Mouse (Mus musculus): ENCODE measurements around the gene Itpkb. TPM values are rescaled to one million over a fixed set of nuclear protein-coding genes. Genes with fewer than 3 reads are reported as not detected.

Itpkb gene
- polyA plus RNA-seq (2014; fragmentation: Nextera tagmentation; extraction: Ambion mirVana), result 3.4 and 3.8 TPM in 2 replicates

DNA sequence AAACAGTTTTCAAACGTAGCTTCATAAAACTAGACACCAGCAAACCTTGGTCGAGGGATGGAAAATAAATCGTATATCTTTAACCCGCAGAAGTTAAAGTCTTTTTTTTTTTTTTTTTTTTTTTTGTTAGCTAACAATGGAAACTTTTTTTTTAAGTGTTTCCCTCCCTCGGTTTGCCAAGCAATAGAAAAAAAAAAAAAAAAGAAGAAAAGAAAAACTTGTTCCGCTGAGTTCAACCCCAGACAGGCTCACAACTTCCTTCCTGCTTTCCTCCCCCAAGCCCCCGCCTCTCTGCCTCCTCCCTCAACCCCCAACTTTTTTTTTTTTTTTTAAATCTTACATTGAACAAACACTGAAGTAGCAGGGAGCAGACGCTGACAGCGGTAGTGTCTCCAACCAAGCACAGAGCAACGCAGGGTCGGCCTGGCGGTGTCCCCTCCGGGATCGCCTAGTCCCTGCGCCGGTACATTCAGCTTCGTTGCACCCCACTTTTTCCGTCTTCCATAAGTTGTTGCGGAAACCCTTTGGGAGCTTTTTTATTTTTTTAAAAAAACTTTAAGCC, at the start of gene Itpkb:
Gene Itpkb, plus strand, starts transcription at position 341 of the 562 bp plus-strand sequence.
- under 1% methylated on average over 19 of the region's 19 CpGs for WGBS
- peak within 1 kb of the TSS; percentile 72 for H3K9ac ChIP-seq (replicated peaks; ENCODE audit: low read length)
- peaks cover 11% of the 10 kb centered on the region for H3K4me1 ChIP-seq (ENCODE audit: control insufficient read depth, insufficient read depth, low read length)
- peak; percentile 77 for DNase-seq (ENCODE audit: low spot score)
- H3K36me3 ChIP-seq (replicated peaks; ENCODE audit: control insufficient read depth, insufficient read depth, low read depth, low read length), result no peaks in the 10 kb centered on the region; the same call in 1 of the 2 replicates
- peak within 1 kb of the TSS; percentile 60 for H3K4me3 ChIP-seq (ENCODE audit: low read depth, low read length)
- ATAC-seq (replicated peaks; ENCODE audit: insufficient number of reproducible peaks, low FRiP score, low TSS enrichment, low read depth), result peak; percentile 60
- H3K27me3 ChIP-seq (ENCODE audit: control insufficient read depth, insufficient read depth, low read length), result peaks cover 9% of the 10 kb centered on the region; the same call in 1 of the 2 replicates
- peak within 1 kb of the TSS; percentile 37 for H3K27ac ChIP-seq (replicated peaks; ENCODE audit: low read depth, low read length)
- no peaks in the 10 kb centered on the region for H3K9me3 ChIP-seq (replicated peaks; ENCODE audit: control insufficient read depth, low read length)
- H3K4me2 ChIP-seq (ENCODE audit: low read depth, low read length), result peak within 1 kb of the TSS; percentile 99

DNA sequence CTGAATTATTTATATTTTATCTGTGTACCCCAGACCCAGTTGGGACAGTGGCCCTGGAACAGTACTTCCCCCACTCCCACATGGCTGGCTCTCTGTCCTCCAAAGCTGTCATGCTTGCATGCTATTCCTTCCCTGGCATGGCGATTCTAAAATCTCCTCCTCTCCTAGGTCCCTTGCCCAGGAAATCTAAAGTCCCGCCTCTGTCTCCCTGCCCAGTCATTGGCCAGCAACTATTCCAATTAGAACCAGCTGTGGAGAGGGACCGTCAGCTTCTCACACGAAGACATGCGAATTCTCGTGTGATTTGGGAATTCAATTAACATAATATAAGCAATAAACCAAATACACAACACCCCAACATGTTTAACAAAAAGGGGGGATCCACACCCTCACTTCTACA, 47.7 kb upstream of the Itpkb start:
- no peaks in the 10 kb centered on the region for H3K36me3 ChIP-seq (replicated peaks; ENCODE audit: control insufficient read depth, insufficient read depth, low read depth, low read length)
- H3K4me1 ChIP-seq (ENCODE audit: control insufficient read depth, insufficient read depth, low read length), result peaks cover 11% of the 10 kb centered on the region
- H3K27ac ChIP-seq (replicated peaks; ENCODE audit: low read depth, low read length), result no peak overlapping the region
- no peak overlapping the region for H3K4me2 ChIP-seq (ENCODE audit: low read depth, low read length)
- ATAC-seq (replicated peaks; ENCODE audit: insufficient number of reproducible peaks, low FRiP score, low TSS enrichment, low read depth) (no peak), DNase-seq (ENCODE audit: low spot score) (peak; percentile 82)
- no peaks in the 10 kb centered on the region for H3K27me3 ChIP-seq (ENCODE audit: control insufficient read depth, insufficient read depth, low read length)
- no peak overlapping the region for H3K9ac ChIP-seq (replicated peaks; ENCODE audit: low read length)
- H3K9me3 ChIP-seq (replicated peaks; ENCODE audit: control insufficient read depth, low read length), result no peaks in the 10 kb centered on the region
- 25% methylated on average over 6 of the region's 6 CpGs for WGBS
- no peak overlapping the region for H3K4me3 ChIP-seq (ENCODE audit: low read depth, low read length)

DNA sequence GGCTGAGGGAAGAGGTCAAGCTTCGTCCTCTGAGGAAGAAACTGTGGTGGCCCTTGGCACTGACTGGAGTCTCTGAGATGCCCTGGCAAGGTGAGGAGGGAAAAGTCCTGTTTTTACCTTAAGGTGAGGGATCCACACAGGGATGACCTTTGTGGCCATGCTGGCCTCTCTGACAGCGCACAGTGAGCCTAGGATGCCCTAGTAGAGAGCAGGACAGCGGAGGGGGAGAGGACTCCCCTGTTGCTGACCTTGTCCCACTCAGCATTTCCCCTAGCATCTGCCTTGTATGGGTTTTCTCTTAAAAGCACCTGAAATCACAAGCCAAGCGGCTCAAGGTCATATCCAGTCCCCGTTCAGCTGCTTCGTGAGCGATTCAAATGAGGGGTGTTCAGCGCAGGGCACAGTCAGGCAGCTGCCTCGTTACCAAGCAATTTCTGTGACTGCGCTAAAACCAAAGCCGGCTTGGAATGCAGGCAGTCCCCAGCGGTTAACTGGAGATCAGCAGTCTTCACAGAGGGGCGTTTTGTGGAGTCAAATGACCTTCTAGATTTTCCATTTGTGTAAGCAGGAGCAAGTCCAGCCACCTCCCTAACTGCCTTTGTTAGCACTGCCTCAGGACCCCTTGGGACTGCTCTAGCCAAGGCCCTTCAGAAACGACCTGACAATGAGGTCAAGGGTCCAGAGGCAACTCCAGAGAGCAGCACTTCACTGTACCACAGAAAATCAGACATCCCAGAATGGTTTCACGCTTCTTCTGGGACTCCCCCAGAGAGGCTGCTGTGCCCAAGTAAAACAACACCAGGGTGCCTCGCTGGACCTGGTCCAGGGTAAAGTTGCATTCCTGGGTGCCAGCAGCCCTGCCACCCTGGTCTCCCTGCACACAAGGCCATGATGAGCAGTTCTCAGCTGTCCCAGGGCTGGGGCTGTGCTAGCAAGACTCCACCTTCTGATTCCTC, 46.2 kb upstream of the Itpkb start:
- no peaks in the 10 kb centered on the region for H3K9me3 ChIP-seq (replicated peaks; ENCODE audit: control insufficient read depth, low read length)
- H3K4me2 ChIP-seq (ENCODE audit: low read depth, low read length), result peak overlapping the region; percentile 7; the same call in 1 of the 2 replicates
- H3K27ac ChIP-seq (replicated peaks; ENCODE audit: low read depth, low read length), result peak overlapping the region; percentile 56; the same call in 1 of the 2 replicates
- no peaks in the 10 kb centered on the region for H3K36me3 ChIP-seq (replicated peaks; ENCODE audit: control insufficient read depth, insufficient read depth, low read depth, low read length)
- DNase-seq (ENCODE audit: low spot score) (peak; percentile 84), ATAC-seq (replicated peaks; ENCODE audit: insufficient number of reproducible peaks, low FRiP score, low TSS enrichment, low read depth) (peak; percentile 31)
- H3K27me3 ChIP-seq (ENCODE audit: control insufficient read depth, insufficient read depth, low read length), result no peaks in the 10 kb centered on the region
- H3K9ac ChIP-seq (replicated peaks; ENCODE audit: low read length), result peak overlapping the region; percentile 25; the same call in 1 of the 2 replicates
- WGBS, result 17% methylated on average over 16 of the region's 16 CpGs
- no peak overlapping the region for H3K4me3 ChIP-seq (ENCODE audit: low read depth, low read length)
- peaks cover 11% of the 10 kb centered on the region for H3K4me1 ChIP-seq (ENCODE audit: control insufficient read depth, insufficient read depth, low read length)

DNA sequence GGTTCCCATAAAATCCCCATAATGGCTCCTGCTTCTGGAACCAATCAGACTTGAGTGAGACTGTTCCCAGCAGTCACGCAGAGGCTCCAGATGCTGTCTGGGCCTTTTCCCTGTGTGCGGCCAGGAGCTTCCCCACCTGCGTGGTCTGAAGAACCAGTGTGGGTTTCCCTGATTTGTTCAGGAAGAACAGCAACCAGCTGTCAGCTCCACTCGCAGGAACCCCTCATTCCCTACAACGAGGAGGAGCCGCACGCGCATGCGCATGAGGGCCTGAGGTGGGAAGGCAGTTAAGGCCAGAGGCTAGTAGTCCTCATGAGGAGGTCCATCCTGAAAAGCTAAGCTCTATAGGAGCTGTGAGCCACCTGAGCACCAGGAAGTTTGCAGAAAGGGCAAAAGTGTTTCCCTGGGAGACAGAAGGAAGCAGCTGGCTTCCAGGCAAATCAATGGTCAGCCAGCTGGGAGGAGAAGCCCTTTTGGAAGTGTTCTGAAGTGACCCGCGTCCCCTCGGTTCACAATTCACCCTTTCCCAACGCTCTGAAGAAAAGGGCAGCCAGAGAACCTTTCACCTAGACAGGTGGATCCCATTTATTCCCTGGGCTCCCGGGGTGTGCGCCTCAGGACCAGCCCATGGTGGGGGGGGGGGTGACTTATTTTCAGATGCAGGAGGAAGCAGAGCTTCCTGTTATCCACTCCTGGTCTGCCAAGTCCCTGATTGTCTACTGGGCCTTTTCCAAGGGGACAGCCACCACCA, 44.0 kb upstream of the Itpkb start:
- Histone ChIP-seq H3K27ac (replicated peaks; ENCODE audit: low read depth, low read length) (0 out of 2 replicates have a peak overlapping the region, but pooled peaks have one; percentile 25), H3K4me3 (ENCODE audit: low read depth, low read length) (no peak overlapping the region), H3K36me3 (replicated peaks; ENCODE audit: control insufficient read depth, insufficient read depth, low read depth, low read length) (no peaks in the 10 kb centered on the region), H3K4me2 (ENCODE audit: low read depth, low read length) (no peak overlapping the region), H3K9me3 (replicated peaks; ENCODE audit: control insufficient read depth, low read length) (no peaks in the 10 kb centered on the region), H3K9ac (replicated peaks; ENCODE audit: low read length) (no peak overlapping the region), H3K27me3 (ENCODE audit: control insufficient read depth, insufficient read depth, low read length) (no peaks in the 10 kb centered on the region), H3K4me1 (ENCODE audit: control insufficient read depth, insufficient read depth, low read length) (peaks cover 11% of the 10 kb centered on the region)
- ATAC-seq (replicated peaks; ENCODE audit: insufficient number of reproducible peaks, low FRiP score, low TSS enrichment, low read depth), result no peak; the same call in 1 of the 2 replicates
- 53% methylated on average over 15 of the region's 15 CpGs for WGBS
- peak; percentile 71 for DNase-seq (ENCODE audit: low spot score)

DNA sequence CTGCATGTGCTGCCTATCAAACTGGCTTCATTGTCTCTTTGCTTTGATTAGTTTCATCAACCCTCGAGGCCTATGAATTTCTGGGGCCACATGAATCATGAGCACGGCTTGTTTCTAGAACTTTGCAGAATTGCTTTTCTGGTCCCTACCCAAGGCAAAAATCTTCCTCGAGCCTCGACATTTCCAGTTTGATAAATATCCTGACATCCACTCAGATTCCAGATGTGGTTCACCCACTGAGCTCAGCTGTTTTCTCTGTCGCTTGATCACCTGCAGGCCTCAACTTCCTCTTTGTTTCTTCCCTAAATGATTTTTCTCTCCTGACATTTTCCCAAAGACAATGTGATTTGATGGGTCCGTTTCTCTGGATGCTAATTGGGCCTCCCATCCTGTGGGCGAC, 42.1 kb upstream of the Itpkb start:
- ATAC-seq (replicated peaks; ENCODE audit: insufficient number of reproducible peaks, low FRiP score, low TSS enrichment, low read depth), result no peak
- Histone ChIP-seq H3K9me3 (replicated peaks; ENCODE audit: control insufficient read depth, low read length) (no peaks in the 10 kb centered on the region), H3K9ac (replicated peaks; ENCODE audit: low read length) (no peak overlapping the region), H3K27ac (replicated peaks; ENCODE audit: low read depth, low read length) (no peak overlapping the region), H3K36me3 (replicated peaks; ENCODE audit: control insufficient read depth, insufficient read depth, low read depth, low read length) (no peaks in the 10 kb centered on the region), H3K4me2 (ENCODE audit: low read depth, low read length) (no peak overlapping the region), H3K27me3 (ENCODE audit: control insufficient read depth, insufficient read depth, low read length) (no peaks in the 10 kb centered on the region), H3K4me1 (ENCODE audit: control insufficient read depth, insufficient read depth, low read length) (peaks cover 11% of the 10 kb centered on the region), H3K4me3 (ENCODE audit: low read depth, low read length) (no peak overlapping the region)
- no peak for DNase-seq (ENCODE audit: low spot score)
- WGBS, result 80% methylated on average over 7 of the region's 7 CpGs

DNA sequence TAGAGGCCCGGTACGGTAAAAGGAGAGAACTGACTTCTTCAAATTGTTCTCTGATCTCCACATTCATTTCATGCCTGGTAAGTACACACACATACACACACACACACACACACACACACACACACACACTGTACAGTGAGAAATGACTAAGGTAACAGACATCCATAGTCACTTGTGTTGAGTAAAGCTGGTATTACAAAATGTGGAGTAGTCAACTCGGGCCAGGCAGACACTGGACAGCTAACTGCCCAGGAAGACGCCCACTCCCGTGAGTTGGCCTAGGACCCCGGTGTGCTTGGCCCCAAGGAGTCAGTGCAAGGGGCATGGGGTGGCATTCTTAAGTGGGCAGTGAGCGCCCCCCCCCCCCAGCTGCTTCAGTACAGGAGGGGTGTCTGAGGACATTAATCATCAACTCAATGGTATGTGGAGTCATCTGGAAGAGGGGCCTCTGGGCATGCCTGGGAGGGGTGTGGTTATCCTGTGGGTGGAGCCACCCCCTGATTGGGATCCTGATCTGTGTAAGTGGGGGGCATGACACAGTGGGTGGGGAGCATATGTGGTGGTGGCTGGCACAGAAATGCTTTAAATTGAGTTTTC, 41.3 kb upstream of the Itpkb start:
- DNase-seq (ENCODE audit: low spot score) (no peak), ATAC-seq (replicated peaks; ENCODE audit: insufficient number of reproducible peaks, low FRiP score, low TSS enrichment, low read depth) (no peak)
- H3K9ac ChIP-seq (replicated peaks; ENCODE audit: low read length), result no peak overlapping the region
- no peaks in the 10 kb centered on the region for H3K36me3 ChIP-seq (replicated peaks; ENCODE audit: control insufficient read depth, insufficient read depth, low read depth, low read length)
- H3K27ac ChIP-seq (replicated peaks; ENCODE audit: low read depth, low read length), result no peak overlapping the region
- H3K4me1 ChIP-seq (ENCODE audit: control insufficient read depth, insufficient read depth, low read length), result peaks cover 6% of the 10 kb centered on the region
- whole genome bisulfite sequencing, result 85% methylated on average over 7 of the region's 7 CpGs
- H3K4me3 ChIP-seq (ENCODE audit: low read depth, low read length), result no peak overlapping the region
- no peaks in the 10 kb centered on the region for H3K27me3 ChIP-seq (ENCODE audit: control insufficient read depth, insufficient read depth, low read length)
- H3K4me2 ChIP-seq (ENCODE audit: low read depth, low read length), result no peak overlapping the region
- H3K9me3 ChIP-seq (replicated peaks; ENCODE audit: control insufficient read depth, low read length), result no peaks in the 10 kb centered on the region

DNA sequence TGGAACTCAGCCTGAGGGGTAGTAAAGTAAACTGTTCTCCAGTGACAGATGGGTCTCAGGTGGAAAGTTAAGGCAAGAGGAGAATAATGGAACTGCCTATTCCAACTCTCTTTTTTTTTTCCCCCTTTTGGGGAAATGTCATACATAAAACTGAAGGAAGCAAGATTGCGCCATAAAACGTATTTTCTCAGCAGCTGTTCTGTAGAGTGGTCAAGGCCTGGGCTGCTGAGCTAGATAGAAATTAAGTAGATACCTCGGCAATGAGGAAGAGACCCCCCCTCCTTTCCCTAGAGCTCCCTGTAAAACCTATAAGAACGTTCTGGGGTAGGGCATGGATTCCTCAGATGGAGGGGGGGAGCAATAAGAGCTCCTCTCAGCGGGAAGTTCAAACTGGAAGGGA, 40.5 kb upstream of the Itpkb start:
- no peak overlapping the region for H3K4me2 ChIP-seq (ENCODE audit: low read depth, low read length)
- 82% methylated on average over 5 of the region's 5 CpGs for WGBS
- H3K36me3 ChIP-seq (replicated peaks; ENCODE audit: control insufficient read depth, insufficient read depth, low read depth, low read length), result no peaks in the 10 kb centered on the region
- no peaks in the 10 kb centered on the region; the same call in 1 of the 2 replicates for H3K4me1 ChIP-seq (ENCODE audit: control insufficient read depth, insufficient read depth, low read length)
- no peak for ATAC-seq (replicated peaks; ENCODE audit: insufficient number of reproducible peaks, low FRiP score, low TSS enrichment, low read depth)
- H3K4me3 ChIP-seq (ENCODE audit: low read depth, low read length), result no peak overlapping the region
- H3K27ac ChIP-seq (replicated peaks; ENCODE audit: low read depth, low read length), result no peak overlapping the region
- no peak for DNase-seq (ENCODE audit: low spot score)
- no peak overlapping the region for H3K9ac ChIP-seq (replicated peaks; ENCODE audit: low read length)
- H3K9me3 ChIP-seq (replicated peaks; ENCODE audit: control insufficient read depth, low read length), result no peaks in the 10 kb centered on the region
- H3K27me3 ChIP-seq (ENCODE audit: control insufficient read depth, insufficient read depth, low read length), result no peaks in the 10 kb centered on the region

All from embryonic facial prominence, embryonic 11.5 days (tissue).